Mouse (Mus musculus) activated CD4-positive, CD25-positive, alpha-beta regulatory T cell, adult 4 months (primary cell): ENCODE results near the gene Pacs2. TPM values are rescaled to one million over a fixed set of nuclear protein-coding genes. Genes with fewer than 3 reads are reported as not detected.

ENCODE experiments used
- polyA plus RNA-seq, 2 experiments: library from polyadenylated mRNA; unstranded; fragments of 100-300 nt; shearing (Covaris generic); gene quantifications; one replicate each; pipeline ENCODE4 v1.2.1; 2017

The Pacs2 gene
- polyA plus RNA-seq, 2 experiments from 2014 or later, result 5.4 to 6.6 TPM

Other genes with a start within 250 kb of the Pacs2 start
- not detected for gene Ahnak2, start 211.9 kb upstream of the Pacs2 start, polyA plus RNA-seq
- under 1 TPM in 1 of 2 experiments, not detected in 1; 0.24 TPM for gene Clba1, start 205.6 kb upstream of the Pacs2 start, polyA plus RNA-seq
- gene Cdca4, start 185.1 kb upstream of the Pacs2 start, polyA plus RNA-seq, result 10 to 100 TPM; 63.6 to 87.5 TPM
- 10 to 100 TPM; 65.9 to 77.3 TPM for gene Gpr132, start 146.3 kb upstream of the Pacs2 start, polyA plus RNA-seq
- under 1 TPM in 1 of 2 experiments, not detected in 1; 0.74 TPM for gene Jag2, start 84.7 kb upstream of the Pacs2 start, polyA plus RNA-seq
- 10 to 100 TPM; 39.0 to 46.2 TPM for gene Nudt14, start 72.4 kb upstream of the Pacs2 start, polyA plus RNA-seq
- gene Btbd6, start 38.0 kb upstream of the Pacs2 start, polyA plus RNA-seq, result 1 to 10 TPM; 8.3 to 8.9 TPM
- 10 to 100 TPM; 24.7 to 25.0 TPM for gene Brf1, start 13.8 kb upstream of the Pacs2 start, polyA plus RNA-seq
- gene Tex22, start 60.0 kb downstream of the Pacs2 start, polyA plus RNA-seq, result under 1 TPM in 1 of 2 experiments, not detected in 1; 0.29 TPM
- 10 to 100 TPM; 12.9 to 16.0 TPM for gene Mta1, start 83.8 kb downstream of the Pacs2 start, polyA plus RNA-seq
- 1 to 10 TPM; 4.5 to 5.6 TPM for gene Crip2, start 125.7 kb downstream of the Pacs2 start, polyA plus RNA-seq
- 1,000 to 10,000 TPM; 1,240 to 2,098 TPM for gene Crip1, start 131.8 kb downstream of the Pacs2 start, polyA plus RNA-seq
- 1 to 10 TPM; 3.5 to 5.0 TPM for gene Tedc1, start 141.9 kb downstream of the Pacs2 start, polyA plus RNA-seq
- not detected for gene Tmem121, start 171.4 kb downstream of the Pacs2 start, polyA plus RNA-seq